8 mouse cellular contexts compared by ENCODE assay signal in genomic region chr8:126298296-126299093, GRCm38 (mm10). TPM values are rescaled to one million over a fixed set of nuclear protein-coding genes. Genes with fewer than 3 reads are reported as not detected.
DNase-seq lines count a peak whose midpoint lies in the region; ATAC-seq and TF ChIP-seq lines count a peak whose summit lies in the region.

Gene Slc35f3 (plus strand): TSS chr8:126298558.

- no peak for TF ChIP-seq CTCF in hindbrain, postnatal 0 days (IDR thresholded peaks at IDR 0.05; ENCODE audit: low read depth)

- no peaks in the 10 kb centered on the region; a peak in 1 of 4 replicates for H3K4me1 ChIP-seq in ES-E14 (ENCODE audit: control insufficient read depth in 2 of 2, insufficient read depth in 2 of 2, low read length in 2 of 2, poor library complexity in 1 of 2)
- no peaks in the 10 kb centered on the region for H3K4me1 ChIP-seq in brown adipose tissue, adult 24 weeks (ENCODE audit: control insufficient read depth, insufficient read depth, insufficient read length, low read length)
- peaks cover 11% of the 10 kb centered on the region; the same call in 1 of the 2 replicates for H3K4me1 ChIP-seq in forebrain, embryonic 12.5 days
- H3K4me1 ChIP-seq in hindbrain, postnatal 0 days (ENCODE audit: insufficient read depth, low read length) = 0 out of 2 replicates have a peak, but pooled peaks cover 6% of the 10 kb centered on the region

- H3K27ac ChIP-seq in ES-E14 (ENCODE audit: insufficient read depth, low read depth, low read length, poor library complexity, severe bottlenecking) = no peak within 1 kb of the TSS
- no peak within 1 kb of the TSS for H3K27ac ChIP-seq in brown adipose tissue, adult 24 weeks (replicated peaks; ENCODE audit: low read depth, low read length)
- no peak within 1 kb of the TSS for H3K27ac ChIP-seq in forebrain, embryonic 12.5 days
- no peak within 1 kb of the TSS; the same call in 1 of the 2 replicates for H3K27ac ChIP-seq in hindbrain, postnatal 0 days

- H3K4me3 ChIP-seq in ES-E14 (ENCODE audit: insufficient read depth in 1 of 2, low read depth in 1 of 2, low read length in 2 of 2, poor library complexity in 1 of 2, severe bottlenecking in 1 of 2) = peak within 1 kb of the TSS; percentile 55 to 73
- H3K4me3 ChIP-seq in brown adipose tissue, adult 24 weeks (ENCODE audit: insufficient read depth, low read depth, low read length) = peak within 1 kb of the TSS; percentile 20; the same call in 1 of the 2 replicates
- peak within 1 kb of the TSS; percentile 60 for H3K4me3 ChIP-seq in forebrain, embryonic 12.5 days (replicated peaks)
- H3K4me3 ChIP-seq in hindbrain, postnatal 0 days (ENCODE audit: low read length) = peak within 1 kb of the TSS; percentile 54

- in situ Hi-C loops in ES-E14 (cut with MboI; ENCODE audit: low sequenced_read_pairs in 2 of 2, unreplicated experiment in 2 of 2) = no loop called here

- WGBS in forebrain, embryonic 12.5 days = under 1% methylated on average over 60 of the region's 72 CpGs
- WGBS in hindbrain, postnatal 0 days = under 1% methylated on average over 64 of the region's 72 CpGs

- no peaks in the 10 kb centered on the region for H3K36me3 ChIP-seq in ES-E14 (ENCODE audit: control insufficient read depth, insufficient read depth, low read length, poor library complexity, severe bottlenecking)
- H3K36me3 ChIP-seq in forebrain, embryonic 12.5 days (replicated peaks) = no peaks in the 10 kb centered on the region
- no peaks in the 10 kb centered on the region for H3K36me3 ChIP-seq in hindbrain, postnatal 0 days (ENCODE audit: insufficient read depth, low read length)

- DNase-seq in ES-E14 (ENCODE audit: low read depth, low spot score) = peak; percentile 19
- DNase-seq in hindbrain, postnatal 0 days (ENCODE audit: low spot score) = peak; percentile 54
- DNase-seq in left cerebral cortex, adult 18-20 months (ENCODE audit: low spot score in 2 of 2) = peak; percentile 71 to 84
- DNase-seq in lung, postnatal 14 days = peak; percentile 9
- DNase-seq in right cerebral cortex, postnatal 14 days = peak; percentile 69
- no peak for DNase-seq in urinary bladder, postnatal 25 days (ENCODE audit: low spot score)

- H3K9ac ChIP-seq in ES-E14 (ENCODE audit: insufficient read depth, low read depth, low read length, poor library complexity, severe bottlenecking) = peak within 1 kb of the TSS; percentile 54
- peak within 1 kb of the TSS; percentile 66 for H3K9ac ChIP-seq in forebrain, embryonic 12.5 days
- H3K9ac ChIP-seq in hindbrain, postnatal 0 days (replicated peaks; ENCODE audit: low read length) = peak within 1 kb of the TSS; percentile 70

- peak; percentile 80 for ATAC-seq in forebrain, embryonic 12.5 days (ENCODE audit: low FRiP score)
- ATAC-seq in hindbrain, postnatal 0 days = peak; percentile 74

- H3K4me2 ChIP-seq in forebrain, embryonic 12.5 days = peak within 1 kb of the TSS; percentile 99
- H3K4me2 ChIP-seq in hindbrain, postnatal 0 days (ENCODE audit: low read depth, low read length) = peak within 1 kb of the TSS; percentile 82

- H3K27me3 ChIP-seq in forebrain, embryonic 12.5 days = peaks cover 27% of the 10 kb centered on the region
- no peaks in the 10 kb centered on the region for H3K27me3 ChIP-seq in hindbrain, postnatal 0 days (ENCODE audit: insufficient read depth, low read length)

- H3K9me3 ChIP-seq in ES-E14 (ENCODE audit: control insufficient read depth, insufficient read depth, low read depth, low read length) = no peaks in the 10 kb centered on the region
- H3K9me3 ChIP-seq in forebrain, embryonic 12.5 days = no peaks in the 10 kb centered on the region
- no peaks in the 10 kb centered on the region for H3K9me3 ChIP-seq in hindbrain, postnatal 0 days (ENCODE audit: low read length)

TF ChIP-seq in ES-E14, 5 proteins besides CTCF, POLR2A, EP300 and RAD21:
- TF ChIP-seq HCFC1 (IDR thresholded peaks at IDR 0.05; ENCODE audit: borderline replicate concordance, insufficient read depth, low read length) = no peak
- no peak for TF ChIP-seq ZC3H11A (IDR thresholded peaks at IDR 0.05; ENCODE audit: borderline replicate concordance, low read depth, low read length)
- TF ChIP-seq MAFK (IDR thresholded peaks at IDR 0.05; ENCODE audit: insufficient read depth, low read depth, low read length) = no peak
- no peak for TF ChIP-seq CHD2 (IDR thresholded peaks at IDR 0.05; ENCODE audit: low read depth, low read length)

RNA-seq across cellular contexts. Expression of gene Slc35f3, which starts in this region (rescaled TPM):
- total RNA-seq in ES-E14 (2012; rRNA removed) = 0.18 and 0.21 TPM in 2 replicates
- not detected in 2 replicates for polyA plus RNA-seq in brown adipose tissue, adult 24 weeks (2012; ENCODE audit: insufficient read depth, insufficient read length, missing spikeins)
- polyA plus RNA-seq in forebrain, embryonic 12.5 days (2016; fragmentation: Nextera tagmentation; extraction: Ambion mirVana) = 0.15 TPM in 1 of 2 replicates, not detected in the other
- total RNA-seq in hindbrain, postnatal 0 days (2014; rRNA removed) = 3.8 and 6.1 TPM in 2 replicates
- 6.1 and 6.5 TPM in 2 replicates for polyA plus RNA-seq in hindbrain, postnatal 0 days (2015; fragmentation: Nextera tagmentation; extraction: Ambion mirVana)
- total RNA-seq in left cerebral cortex, adult 18-20 months (2021) = 10 to 100 TPM; 34.9 to 37.9 TPM

Comparison
In these comparisons a context has a peak if more than half of its experiments do, and no peak if none do; other contexts are left out.
1. Peak in DNase-seq, H3K4me3 ChIP-seq and H3K9ac ChIP-seq in ES-E14; RNA of the gene not detected or under 1 TPM.
2. Peak in ATAC-seq, H3K4me3 ChIP-seq, H3K9ac ChIP-seq and H3K4me2 ChIP-seq in forebrain, embryonic 12.5 days; RNA of the gene not detected or under 1 TPM.